Mouse (Mus musculus) right cerebral cortex, postnatal 25 days (tissue): ENCODE measurements around the gene Abca4.

Source experiments
- DNase-seq: peaks from one replicate; pipeline ENCODE4 v3.0.0; 2022

The Abca4 gene

DNA sequence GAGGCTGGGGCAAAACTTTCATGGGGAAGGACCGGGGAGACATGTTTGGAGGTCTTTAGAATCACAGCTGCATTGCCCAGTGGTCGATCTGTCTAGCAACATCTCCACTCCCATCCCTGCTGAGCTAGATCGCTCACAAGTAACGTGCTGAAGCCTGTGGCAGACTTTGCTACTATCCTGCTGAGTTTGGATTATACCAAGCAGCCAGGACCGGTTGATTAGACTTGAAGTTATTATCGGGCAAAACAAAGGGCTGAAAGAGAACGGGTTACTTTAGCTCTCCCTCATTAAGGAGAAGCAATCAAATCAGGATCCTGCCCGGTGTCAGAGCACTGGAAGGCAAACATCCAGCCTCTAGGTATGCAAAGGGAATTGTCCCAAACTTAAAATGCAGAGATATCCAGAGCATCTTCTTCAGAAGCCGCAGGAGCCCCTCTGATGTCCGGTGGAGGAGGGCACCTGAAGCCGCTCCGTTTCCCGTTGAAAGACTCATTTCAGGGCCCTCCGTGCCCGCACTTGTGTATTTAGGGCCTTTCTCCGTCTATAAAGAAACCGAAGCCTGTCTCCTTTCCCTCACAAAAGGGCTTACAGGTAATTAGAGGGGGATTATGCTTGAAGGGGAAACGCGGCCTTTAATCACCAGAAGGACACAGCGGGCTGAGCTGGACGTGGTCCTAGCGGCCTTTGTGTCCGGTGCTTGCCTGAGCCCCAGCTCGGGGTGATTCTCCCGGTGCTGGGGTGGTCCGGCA lies at the start of gene Abca4:
Gene Abca4, plus strand, starts transcription at position 645 of the 749 bp plus-strand sequence.
- DNase-seq, result no peak

DNA sequence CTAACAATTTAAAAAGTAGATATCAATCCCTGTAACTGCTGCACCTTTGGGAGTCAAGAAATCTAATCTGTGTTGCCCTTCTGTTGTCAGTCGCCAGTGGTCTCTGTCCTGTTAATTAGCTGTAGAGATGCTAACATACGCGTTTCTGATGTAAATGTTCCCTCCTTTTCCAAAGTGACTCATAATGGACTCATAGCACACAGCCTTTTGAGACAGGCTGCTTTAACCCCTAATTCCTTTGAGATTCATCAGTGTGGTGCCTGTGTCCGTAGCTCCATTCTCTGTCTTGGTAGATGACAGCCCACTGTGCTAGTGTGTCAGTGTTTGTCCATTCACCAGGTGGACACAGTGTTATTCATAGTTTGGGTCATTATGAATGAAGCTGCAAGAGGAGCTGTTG lies 49.1 kb upstream of the Abca4 start:
- DNase-seq, result no peak

DNA sequence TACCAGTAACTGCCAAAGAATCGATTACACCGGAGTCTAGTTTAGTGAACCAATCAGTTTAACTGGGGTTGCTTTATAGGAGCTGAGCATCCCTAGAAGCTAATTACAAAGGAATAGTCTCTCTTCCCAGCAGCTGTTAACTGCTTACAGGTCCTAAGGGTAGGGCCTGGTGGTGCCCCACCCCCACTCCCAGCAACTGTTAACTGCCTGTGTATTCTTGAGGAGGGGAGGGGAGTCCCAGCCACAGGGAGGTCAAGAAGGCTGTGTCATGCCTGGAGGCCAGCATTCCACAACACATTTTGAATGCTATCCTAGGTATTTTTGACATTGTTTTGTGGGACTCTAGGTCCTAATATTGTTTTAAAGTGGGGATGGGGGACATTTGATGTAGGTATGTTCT lies 44.3 kb upstream of the Abca4 start:
- DNase-seq, result no peak

DNA sequence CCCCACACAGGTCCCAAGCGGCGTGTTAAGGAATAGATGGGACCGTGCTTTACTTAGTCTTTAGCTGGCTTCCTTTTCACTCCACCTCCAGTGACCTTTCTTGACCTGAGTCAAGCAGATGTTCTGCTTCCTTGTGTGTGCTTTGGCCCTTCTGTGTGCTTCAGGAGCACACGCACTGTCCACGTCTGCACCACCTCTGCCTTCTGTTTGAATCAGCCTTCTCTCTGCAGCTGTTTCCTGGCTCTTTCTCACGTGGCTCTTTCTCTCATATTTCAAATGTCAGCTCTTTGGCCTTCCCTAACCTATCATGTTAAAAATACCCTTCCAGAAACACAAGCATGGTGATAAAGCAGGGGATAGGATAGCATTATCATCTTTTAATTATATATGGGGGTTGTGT lies 42.7 kb upstream of the Abca4 start:
- no peak for DNase-seq

- DNase-seq, result no peak
These were observed 34.4 kb upstream of the Abca4 start for GRCm38 (mm10) chr3:122009818-122010217.

GRCm38 (mm10) chr3:122010292-122010691 lies 34.0 kb upstream of the Abca4 start:
- no peak for DNase-seq

DNA sequence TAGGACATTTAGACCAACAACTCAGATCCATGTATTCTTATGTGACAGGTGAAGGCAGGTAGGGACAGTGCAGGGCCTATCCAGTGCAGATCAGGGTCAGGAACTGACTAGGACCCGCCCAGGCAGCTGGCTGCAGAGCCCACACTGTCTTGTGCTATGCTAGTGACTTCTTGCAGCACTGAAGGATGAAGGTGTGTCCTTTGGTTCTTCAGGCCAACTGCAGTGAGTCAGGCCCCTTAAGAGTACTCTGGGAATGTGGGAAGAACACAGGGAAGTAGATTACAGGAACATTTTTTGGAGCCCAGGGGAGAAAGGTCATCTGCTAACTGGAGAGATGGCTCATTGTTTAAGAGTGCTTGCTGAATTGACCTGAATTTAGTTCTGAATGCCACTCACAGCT lies 31.8 kb upstream of the Abca4 start:
- DNase-seq, result no peak

GRCm38 (mm10) chr3:122018421-122018820 lies 25.8 kb upstream of the Abca4 start:
- no peak for DNase-seq

- no peak for DNase-seq
These were observed 25.1 kb upstream of the Abca4 start for GRCm38 (mm10) chr3:122019159-122019558.

- DNase-seq, result no peak
These were observed 23.1 kb upstream of the Abca4 start for GRCm38 (mm10) chr3:122021029-122021652.

DNA sequence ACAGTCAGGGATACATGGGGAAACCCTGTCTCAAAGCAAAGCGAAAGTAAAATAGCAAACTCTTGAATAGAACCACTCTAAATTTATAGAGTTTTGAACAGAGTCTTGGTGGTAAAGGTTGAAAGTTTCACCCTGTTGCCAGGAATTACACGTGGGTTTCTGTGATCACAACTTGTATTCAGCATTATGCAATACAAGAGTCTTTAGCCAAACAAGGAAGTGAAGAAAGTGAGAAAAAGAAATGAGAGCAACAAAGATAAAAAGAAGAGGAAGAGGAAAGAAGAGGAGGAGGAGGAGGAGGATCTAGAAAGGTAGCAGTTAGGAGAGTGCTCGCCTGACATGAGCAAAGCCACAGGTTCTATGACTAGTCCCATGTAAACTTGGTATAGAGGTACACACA lies 21.9 kb upstream of the Abca4 start:
- no peak for DNase-seq

DNA sequence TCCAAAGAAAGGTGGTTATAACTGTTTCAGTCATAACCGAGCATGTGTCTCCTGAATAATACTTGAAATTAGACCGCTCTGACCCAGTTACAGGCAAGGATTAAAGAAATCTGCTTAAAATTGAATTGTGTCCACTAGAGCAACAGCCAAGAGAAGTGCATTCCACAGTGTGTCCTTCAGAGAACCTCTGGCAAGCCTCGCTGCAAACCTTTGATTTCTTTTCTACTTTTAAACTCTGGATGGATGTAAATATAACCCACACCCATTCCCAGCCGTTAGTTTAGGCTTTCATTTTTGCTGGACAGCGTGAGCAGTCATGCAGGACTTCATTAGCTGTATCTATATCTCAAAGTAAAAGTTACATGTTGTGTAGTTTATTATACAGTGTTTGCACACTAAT lies 17.6 kb upstream of the Abca4 start:
- no peak for DNase-seq

GRCm38 (mm10) chr3:122027776-122028175 lies 16.5 kb upstream of the Abca4 start:
- no peak for DNase-seq

DNA sequence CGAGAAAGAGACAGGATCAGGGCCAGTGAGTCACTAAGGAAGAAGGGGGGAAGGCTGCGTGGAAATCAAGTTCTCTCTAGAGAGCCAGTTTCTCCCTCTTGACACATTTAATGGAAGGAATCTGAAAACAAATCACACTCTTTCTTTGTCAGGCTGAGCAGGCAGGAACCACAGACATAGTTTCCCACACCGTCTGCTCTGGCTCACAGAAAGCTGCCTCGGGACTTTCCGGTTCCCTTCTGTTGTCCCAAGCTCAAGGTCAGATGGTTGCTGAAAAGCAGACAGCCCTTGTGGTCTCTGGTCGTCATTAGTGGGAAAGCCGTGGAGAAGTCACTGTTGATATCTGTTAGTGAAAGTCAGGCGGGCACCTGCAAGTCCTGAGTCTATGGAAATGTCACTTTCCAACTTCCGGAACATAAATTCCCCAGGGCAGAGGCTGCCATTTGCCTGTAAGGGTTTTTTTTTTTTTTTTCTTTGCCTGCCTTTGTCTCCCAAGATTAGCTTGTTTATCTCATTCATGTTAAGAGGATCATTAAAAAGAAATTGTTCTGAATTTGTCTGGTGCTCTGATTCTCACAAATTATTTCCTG lies 10.9 kb upstream of the Abca4 start:
- DNase-seq, result no peak

DNA sequence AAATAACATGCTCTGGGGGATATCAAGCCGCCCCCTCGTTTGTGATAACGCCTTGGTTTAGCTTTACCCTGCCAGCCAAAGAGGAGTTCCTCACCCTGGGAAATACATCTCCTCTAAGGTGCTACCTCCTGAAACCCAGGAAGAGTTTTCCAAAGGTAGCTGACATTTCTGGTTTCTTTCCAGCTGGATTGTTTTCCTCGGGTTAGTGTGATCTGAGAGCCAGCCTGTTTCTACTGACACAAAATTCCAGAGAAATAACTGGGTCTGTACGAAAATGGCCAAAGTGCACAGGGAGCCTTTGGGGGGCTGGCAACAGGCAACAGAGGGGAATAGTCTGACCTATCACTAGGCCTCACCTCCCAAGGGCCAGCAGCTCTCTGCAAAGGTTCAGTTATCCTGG lies 10.0 kb upstream of the Abca4 start:
- no peak for DNase-seq

DNA sequence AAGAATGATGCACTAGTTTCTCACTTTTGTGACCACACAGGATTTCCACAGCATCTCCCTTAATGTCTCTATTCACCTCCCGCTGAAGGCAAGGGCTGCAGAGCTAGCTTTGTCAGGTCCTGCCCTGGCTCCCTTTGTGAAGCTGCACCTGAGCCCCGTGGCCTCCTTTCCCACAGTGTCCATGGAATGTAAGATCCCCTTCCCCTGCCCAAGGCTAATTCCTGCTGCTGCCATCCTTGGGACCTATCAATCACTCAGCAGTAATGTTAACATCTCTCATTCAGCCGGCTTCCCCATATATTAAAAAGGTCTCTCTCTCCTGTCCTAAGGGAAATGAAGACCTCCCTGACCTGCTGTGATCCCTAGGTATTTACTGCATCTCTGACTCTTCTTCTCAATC lies 9.2 kb upstream of the Abca4 start:
- no peak for DNase-seq

DNA sequence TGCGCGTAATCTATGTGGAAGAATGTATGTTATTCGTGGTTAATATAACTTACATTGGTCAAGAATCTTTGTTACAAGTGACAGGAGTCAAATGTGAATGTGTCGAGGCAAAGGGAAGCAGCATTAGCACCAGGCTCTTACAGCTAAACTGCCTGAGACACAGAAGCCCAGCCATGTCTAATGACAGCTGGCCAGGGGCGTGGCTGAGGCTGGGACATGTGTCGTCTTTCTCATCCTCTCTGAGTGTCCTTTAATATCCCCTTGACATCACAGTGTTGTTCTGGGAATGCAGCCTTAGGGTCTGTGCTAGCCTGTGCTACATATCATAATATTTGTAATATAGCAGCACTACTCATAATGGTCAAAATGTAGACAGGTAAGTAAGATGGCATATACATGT lies 3.7 kb upstream of the Abca4 start:
- no peak for DNase-seq

- no peak for DNase-seq
These were observed 1.1 kb upstream of the Abca4 start for GRCm38 (mm10) chr3:122043102-122043501.

- no peak for DNase-seq
These were observed 2.0 kb downstream of the Abca4 start for GRCm38 (mm10) chr3:122046187-122046620.

GRCm38 (mm10) chr3:122047402-122047801 lies 3.2 kb downstream of the Abca4 start:
- DNase-seq, result no peak

DNA sequence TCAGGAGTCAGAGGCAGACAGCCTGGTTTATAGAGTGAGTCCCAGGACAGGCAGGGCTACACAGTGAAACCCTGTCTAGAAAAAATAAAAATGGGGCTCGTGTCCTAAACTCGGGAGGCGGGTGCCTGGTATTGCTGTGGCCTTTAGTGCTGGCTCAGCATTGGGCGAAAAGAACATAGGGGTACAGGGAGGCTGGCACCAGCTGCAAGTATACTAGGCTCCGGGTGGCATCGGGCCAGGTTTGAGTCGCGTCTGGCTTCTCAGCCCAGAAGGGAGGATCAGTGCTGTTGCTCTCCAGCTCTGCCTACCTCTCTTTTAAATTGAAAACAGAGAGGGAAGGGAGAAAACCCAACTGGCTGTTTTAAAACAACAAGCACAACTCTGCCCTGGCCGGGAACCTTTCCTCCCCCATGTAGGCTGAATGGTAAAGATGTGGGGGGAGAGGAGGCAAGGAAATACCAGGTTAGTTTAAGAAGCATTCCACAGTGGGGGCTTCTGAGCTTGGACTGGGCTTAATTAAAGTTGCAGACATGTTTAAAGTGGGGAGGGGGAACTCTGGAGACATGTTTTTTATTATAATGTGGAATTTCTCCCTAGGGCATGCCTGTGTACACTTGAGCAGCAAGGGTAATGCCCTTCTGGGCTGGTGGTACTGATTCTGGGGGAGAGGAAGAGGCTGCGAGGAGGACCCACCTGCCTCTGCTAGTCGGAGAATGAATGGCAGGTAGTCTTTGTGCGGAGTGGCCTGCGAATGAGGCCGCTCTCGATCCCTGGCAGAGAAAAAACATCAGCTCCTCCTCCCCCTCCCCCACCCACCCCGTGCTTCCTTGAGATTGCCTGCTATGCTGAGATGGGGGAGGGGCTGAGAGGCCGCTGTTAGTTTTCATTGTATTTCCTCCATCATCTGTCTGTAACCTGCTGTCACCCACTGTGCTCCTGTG lies 3.9 kb downstream of the Abca4 start:
- peak; percentile 51 for DNase-seq

- no peak for DNase-seq
These were observed 4.9 kb downstream of the Abca4 start for GRCm38 (mm10) chr3:122049158-122049557.
